Mouse (Mus musculus): ENCODE results near the gene Scn4b. TPM values are rescaled to one million over a fixed set of nuclear protein-coding genes. Genes with fewer than 3 reads are reported as not detected.

Gene Scn4b
- polyA plus RNA-seq, 1 experiment from 2014 or later = 0.13 TPM

DNA sequence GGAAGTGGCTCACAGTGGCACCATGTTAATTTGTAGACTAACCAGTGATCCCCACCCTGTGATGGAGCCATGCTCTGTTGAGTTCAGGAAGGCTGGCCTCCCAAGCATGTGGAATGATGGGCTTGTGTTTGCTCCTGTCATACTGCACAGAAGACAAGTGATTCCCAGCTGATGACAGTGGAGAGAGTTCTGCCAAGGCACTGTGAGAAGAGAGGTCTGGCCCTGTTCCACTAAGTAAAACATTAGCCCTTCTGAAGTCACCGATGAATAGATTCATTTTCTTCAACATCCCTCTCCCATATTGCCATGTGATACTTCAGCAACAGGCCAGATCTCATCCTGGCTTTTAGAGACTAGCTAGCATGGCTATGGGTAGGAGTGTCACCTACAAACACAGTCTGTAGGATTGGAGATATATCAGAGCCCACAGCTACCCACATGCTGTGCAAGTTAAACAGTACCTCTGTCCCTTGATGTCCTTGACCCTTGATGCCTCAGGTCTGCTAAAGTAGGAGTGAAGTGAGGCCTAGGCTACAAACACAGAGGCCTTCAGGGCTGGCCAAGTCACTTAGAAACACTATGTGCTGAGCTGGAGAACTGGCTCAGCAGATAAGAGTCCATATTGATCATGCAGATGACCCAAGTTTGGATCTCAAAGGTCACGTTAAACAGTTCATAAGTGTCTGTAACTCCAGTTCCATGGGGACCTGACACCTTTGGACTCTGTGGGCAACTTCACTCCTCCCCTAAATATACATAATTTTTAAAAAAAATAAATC lies 32.4 kb upstream of the Scn4b start:
- Histone ChIP-seq H3K4me1 (ENCODE audit: control insufficient read depth, insufficient read depth, low read length) (no peaks in the 10 kb centered on the region), H3K4me3 (ENCODE audit: low read length) (peak overlapping the region; percentile 10), H3K27ac (ENCODE audit: low read length) (peak overlapping the region; percentile 68), H3K27me3 (replicated peaks; ENCODE audit: control insufficient read depth, insufficient read depth, low read length) (no peaks in the 10 kb centered on the region), H3K4me2 (ENCODE audit: low read depth, low read length) (peak overlapping the region; percentile 28), H3K9me3 (ENCODE audit: control insufficient read depth, low read length) (no peaks in the 10 kb centered on the region), H3K9ac (ENCODE audit: low read depth, low read length) (no peak overlapping the region), H3K36me3 (ENCODE audit: control insufficient read depth, insufficient read depth, low read length) (no peaks in the 10 kb centered on the region)
- peak; percentile 24 for ATAC-seq
- WGBS = 74% methylated on average over 2 of the region's 2 CpGs

DNA sequence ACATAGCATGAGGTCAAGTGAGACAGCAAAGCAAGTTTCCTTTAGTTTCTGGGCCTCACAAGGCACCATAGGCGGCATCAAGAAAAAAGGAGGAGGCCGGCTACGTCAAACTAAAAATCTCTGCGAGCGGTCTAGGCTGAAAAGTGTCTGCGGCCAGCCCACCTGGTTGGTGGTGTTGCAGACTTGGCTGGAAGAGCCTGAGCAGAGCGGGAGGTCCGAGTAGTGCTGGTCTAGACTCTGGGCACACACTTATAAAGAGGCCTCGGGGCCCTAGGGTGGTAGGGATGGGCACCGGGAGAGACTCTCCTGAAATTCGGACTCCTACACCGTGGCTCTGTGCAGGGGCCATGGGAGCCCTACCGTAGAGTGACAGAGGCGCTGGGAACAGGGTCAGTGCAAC lies 22.5 kb upstream of the Scn4b start:
- Histone ChIP-seq H3K4me3 (ENCODE audit: low read length) (peak overlapping the region; percentile 45), H3K9me3 (ENCODE audit: control insufficient read depth, low read length) (no peaks in the 10 kb centered on the region), H3K27ac (ENCODE audit: low read length) (peak overlapping the region; percentile 45; the same call in 1 of the 2 replicates), H3K27me3 (replicated peaks; ENCODE audit: control insufficient read depth, insufficient read depth, low read length) (no peaks in the 10 kb centered on the region), H3K36me3 (ENCODE audit: control insufficient read depth, insufficient read depth, low read length) (no peaks in the 10 kb centered on the region), H3K4me2 (ENCODE audit: low read depth, low read length) (peak overlapping the region; percentile 65), H3K9ac (ENCODE audit: low read depth, low read length) (peak overlapping the region; percentile 63), H3K4me1 (ENCODE audit: control insufficient read depth, insufficient read depth, low read length) (peaks cover 25% of the 10 kb centered on the region)
- WGBS = 8% methylated on average over 14 of the region's 14 CpGs
- ATAC-seq = peak; percentile 36

DNA sequence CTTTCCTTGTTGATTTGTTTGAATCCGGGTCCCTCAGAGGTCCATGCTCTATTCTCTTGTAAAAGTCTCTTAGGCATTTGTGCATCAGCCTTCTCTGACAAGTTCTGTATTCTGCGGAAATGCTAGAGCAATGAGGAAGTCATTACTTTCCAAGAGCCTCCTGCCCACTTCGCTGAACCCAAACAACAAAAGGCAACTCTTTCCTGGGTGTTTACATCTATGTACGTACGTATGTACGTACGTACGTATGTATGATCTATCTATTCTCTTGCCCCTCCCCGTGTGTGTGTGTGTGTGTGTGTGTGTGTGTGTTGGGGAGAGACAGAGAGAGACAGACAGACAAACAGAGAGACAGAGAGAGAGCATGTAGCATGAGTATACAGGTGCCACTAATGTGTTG lies 21.4 kb upstream of the Scn4b start:
- no peaks in the 10 kb centered on the region for H3K9me3 ChIP-seq (ENCODE audit: control insufficient read depth, low read length)
- WGBS = 37% methylated on average over 9 of the region's 9 CpGs
- H3K36me3 ChIP-seq (ENCODE audit: control insufficient read depth, insufficient read depth, low read length) = no peaks in the 10 kb centered on the region
- H3K9ac ChIP-seq (ENCODE audit: low read depth, low read length) = no peak overlapping the region
- peaks cover 25% of the 10 kb centered on the region for H3K4me1 ChIP-seq (ENCODE audit: control insufficient read depth, insufficient read depth, low read length)
- H3K27me3 ChIP-seq (replicated peaks; ENCODE audit: control insufficient read depth, insufficient read depth, low read length) = no peaks in the 10 kb centered on the region
- ATAC-seq = peak; percentile 8; the same call in 1 of the 2 replicates
- H3K4me2 ChIP-seq (ENCODE audit: low read depth, low read length) = 0 out of 2 replicates have a peak overlapping the region, but pooled peaks have one; percentile 7
- 0 out of 2 replicates have a peak overlapping the region, but pooled peaks have one; percentile 11 for H3K27ac ChIP-seq (ENCODE audit: low read length)
- no peak overlapping the region for H3K4me3 ChIP-seq (ENCODE audit: low read length)

DNA sequence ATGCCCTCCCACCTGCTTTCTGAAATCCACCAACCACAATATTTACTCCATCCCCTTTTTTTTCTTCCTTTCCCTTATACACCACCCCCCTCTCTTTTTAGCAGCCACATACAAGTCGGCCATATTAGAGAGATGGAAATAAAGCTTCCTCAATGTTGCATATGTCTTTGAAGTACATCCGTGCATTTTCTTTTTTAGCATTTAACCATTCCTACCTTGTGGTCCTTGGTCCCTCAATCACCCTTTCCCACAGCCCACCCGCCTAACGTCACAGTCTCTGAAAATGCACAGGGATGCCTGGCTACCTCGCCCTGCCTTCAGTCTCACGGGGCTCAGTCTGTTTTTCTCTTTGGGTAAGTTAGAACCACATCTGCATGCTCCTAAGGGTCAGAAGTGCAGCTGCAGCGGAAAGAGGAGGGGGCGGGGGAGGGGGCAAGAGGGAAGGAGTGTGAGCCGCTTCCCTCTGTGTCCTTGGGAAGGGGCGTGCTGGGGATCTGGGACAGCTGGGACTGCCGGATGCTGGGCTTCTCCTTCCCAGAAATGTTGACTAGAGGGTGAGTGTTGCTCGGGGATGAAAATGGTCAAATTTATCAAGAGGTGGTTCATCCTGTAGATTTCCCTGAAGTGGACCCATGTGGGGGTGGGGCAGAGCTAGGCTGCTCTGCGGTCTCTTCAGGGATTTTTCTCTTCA lies 20.3 kb upstream of the Scn4b start, which contains the start of gene Scn2b:
Gene Scn2b (plus strand): TSS at position 42 of the 691 bp plus-strand sequence.
- Histone ChIP-seq H3K4me2 (ENCODE audit: low read depth, low read length) (peak within 1 kb of the TSS; percentile 58), H3K9me3 (ENCODE audit: control insufficient read depth, low read length) (no peaks in the 10 kb centered on the region), H3K36me3 (ENCODE audit: control insufficient read depth, insufficient read depth, low read length) (no peaks in the 10 kb centered on the region), H3K4me1 (ENCODE audit: control insufficient read depth, insufficient read depth, low read length) (peaks cover 34% of the 10 kb centered on the region), H3K4me3 (ENCODE audit: low read length) (peak within 1 kb of the TSS; percentile 55), H3K27ac (ENCODE audit: low read length) (peak within 1 kb of the TSS; percentile 52), H3K9ac (ENCODE audit: low read depth, low read length) (peak within 1 kb of the TSS; percentile 71), H3K27me3 (replicated peaks; ENCODE audit: control insufficient read depth, insufficient read depth, low read length) (no peaks in the 10 kb centered on the region)
- ATAC-seq = no peak
- WGBS = 5% methylated on average over 13 of the region's 13 CpGs

DNA sequence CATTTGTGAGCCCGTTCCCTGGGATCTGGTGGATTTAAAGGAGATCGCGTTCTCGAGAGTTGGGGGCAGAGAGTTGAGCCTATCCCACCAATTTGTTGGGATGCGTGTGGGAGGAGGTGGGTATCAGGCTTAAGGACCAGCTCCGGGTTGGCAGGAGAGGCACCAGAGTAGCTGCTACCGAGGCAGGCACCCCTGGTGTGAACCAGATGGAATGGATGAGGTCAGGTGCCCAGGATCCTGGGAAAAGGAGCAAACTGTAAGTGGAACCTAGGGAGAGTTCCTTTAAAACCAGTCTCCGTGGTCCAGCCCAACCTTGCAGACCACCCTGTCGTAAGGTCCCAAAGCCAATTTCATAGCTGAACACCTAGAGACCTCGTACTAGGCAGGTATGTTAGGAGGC lies 19.6 kb upstream of the Scn4b start:
- no peaks in the 10 kb centered on the region for H3K36me3 ChIP-seq (ENCODE audit: control insufficient read depth, insufficient read depth, low read length)
- H3K4me3 ChIP-seq (ENCODE audit: low read length) = peak overlapping the region; percentile 55
- H3K4me1 ChIP-seq (ENCODE audit: control insufficient read depth, insufficient read depth, low read length) = peaks cover 34% of the 10 kb centered on the region
- peak overlapping the region; percentile 71; the same call in 1 of the 2 replicates for H3K9ac ChIP-seq (ENCODE audit: low read depth, low read length)
- no peaks in the 10 kb centered on the region for H3K9me3 ChIP-seq (ENCODE audit: control insufficient read depth, low read length)
- no peak overlapping the region for H3K27ac ChIP-seq (ENCODE audit: low read length)
- 37% methylated on average over 10 of the region's 10 CpGs for WGBS
- peak overlapping the region; percentile 58 for H3K4me2 ChIP-seq (ENCODE audit: low read depth, low read length)
- H3K27me3 ChIP-seq (replicated peaks; ENCODE audit: control insufficient read depth, insufficient read depth, low read length) = no peaks in the 10 kb centered on the region
- no peak for ATAC-seq

DNA sequence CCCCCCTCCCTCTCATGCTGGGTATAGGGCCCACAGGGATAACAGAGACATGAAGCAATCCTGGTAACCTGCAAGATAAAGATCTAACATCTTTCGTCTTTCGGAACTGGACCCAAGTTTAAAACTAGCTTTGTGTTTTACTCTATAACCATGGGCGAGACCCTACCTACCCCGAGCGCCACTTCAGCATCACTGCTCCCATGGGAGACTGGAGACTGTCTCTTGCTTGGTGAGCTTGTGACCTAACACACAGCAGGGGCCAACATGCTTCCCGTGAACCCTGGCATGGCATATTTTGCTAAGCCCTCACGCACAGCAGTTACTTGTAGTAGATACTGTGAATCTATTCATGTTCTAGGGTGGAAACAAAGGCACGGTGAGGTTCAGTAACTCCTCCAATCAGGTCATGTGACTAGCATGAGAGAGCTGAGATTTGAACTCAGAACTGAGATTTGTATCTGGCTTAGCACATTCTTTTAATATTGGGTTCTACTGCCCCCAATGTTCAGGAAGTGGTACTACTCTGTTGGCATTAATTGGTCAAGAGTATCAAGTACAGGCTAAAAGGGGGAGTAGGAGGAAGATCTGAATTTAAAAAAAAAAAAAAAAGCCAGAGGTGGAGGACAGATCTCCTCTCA lies 18.8 kb upstream of the Scn4b start:
- no peak overlapping the region for H3K4me2 ChIP-seq (ENCODE audit: low read depth, low read length)
- no peak overlapping the region for H3K4me3 ChIP-seq (ENCODE audit: low read length)
- no peak overlapping the region for H3K27ac ChIP-seq (ENCODE audit: low read length)
- H3K9ac ChIP-seq (ENCODE audit: low read depth, low read length) = no peak overlapping the region
- no peaks in the 10 kb centered on the region for H3K27me3 ChIP-seq (replicated peaks; ENCODE audit: control insufficient read depth, insufficient read depth, low read length)
- ATAC-seq = no peak
- WGBS = 93% methylated on average over 8 of the region's 8 CpGs
- H3K4me1 ChIP-seq (ENCODE audit: control insufficient read depth, insufficient read depth, low read length) = peaks cover 34% of the 10 kb centered on the region
- no peaks in the 10 kb centered on the region for H3K9me3 ChIP-seq (ENCODE audit: control insufficient read depth, low read length)
- H3K36me3 ChIP-seq (ENCODE audit: control insufficient read depth, insufficient read depth, low read length) = no peaks in the 10 kb centered on the region

DNA sequence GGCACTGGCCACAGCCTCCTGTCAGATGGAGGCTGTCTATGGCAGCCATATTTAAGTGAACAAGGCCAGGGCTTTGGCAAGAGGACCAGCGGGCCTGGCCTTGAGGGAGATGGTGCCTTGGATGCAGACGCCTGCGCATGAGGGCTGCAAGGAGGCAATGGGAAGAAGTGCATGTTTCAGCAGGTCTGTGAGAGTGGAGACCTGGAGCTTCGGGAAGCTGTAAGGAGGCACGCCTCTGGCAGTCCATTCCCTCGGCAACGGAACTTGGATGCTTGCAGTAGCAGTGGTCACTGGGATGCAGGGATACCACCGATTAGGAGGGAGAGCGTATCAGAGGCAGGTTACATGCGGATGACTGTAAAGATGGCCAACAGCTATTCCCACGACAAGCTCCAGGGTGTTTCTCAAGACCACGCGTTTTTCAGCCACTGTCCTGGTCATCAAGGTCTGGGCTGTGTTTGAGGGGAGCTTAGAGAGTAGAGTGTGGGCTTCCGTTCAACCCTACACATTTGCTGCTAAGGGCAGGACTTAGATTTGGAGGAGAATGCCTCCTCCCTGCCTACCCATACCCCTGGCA lies 18.2 kb upstream of the Scn4b start:
- H3K27ac ChIP-seq (ENCODE audit: low read length) = no peak overlapping the region; the same call in 1 of the 2 replicates
- no peak overlapping the region for H3K9ac ChIP-seq (ENCODE audit: low read depth, low read length)
- no peaks in the 10 kb centered on the region for H3K9me3 ChIP-seq (ENCODE audit: control insufficient read depth, low read length)
- 90% methylated on average over 14 of the region's 14 CpGs for WGBS
- ATAC-seq = no peak
- H3K27me3 ChIP-seq (replicated peaks; ENCODE audit: control insufficient read depth, insufficient read depth, low read length) = no peaks in the 10 kb centered on the region
- no peak overlapping the region for H3K4me2 ChIP-seq (ENCODE audit: low read depth, low read length)
- H3K36me3 ChIP-seq (ENCODE audit: control insufficient read depth, insufficient read depth, low read length) = no peaks in the 10 kb centered on the region
- peaks cover 34% of the 10 kb centered on the region for H3K4me1 ChIP-seq (ENCODE audit: control insufficient read depth, insufficient read depth, low read length)
- no peak overlapping the region for H3K4me3 ChIP-seq (ENCODE audit: low read length)

DNA sequence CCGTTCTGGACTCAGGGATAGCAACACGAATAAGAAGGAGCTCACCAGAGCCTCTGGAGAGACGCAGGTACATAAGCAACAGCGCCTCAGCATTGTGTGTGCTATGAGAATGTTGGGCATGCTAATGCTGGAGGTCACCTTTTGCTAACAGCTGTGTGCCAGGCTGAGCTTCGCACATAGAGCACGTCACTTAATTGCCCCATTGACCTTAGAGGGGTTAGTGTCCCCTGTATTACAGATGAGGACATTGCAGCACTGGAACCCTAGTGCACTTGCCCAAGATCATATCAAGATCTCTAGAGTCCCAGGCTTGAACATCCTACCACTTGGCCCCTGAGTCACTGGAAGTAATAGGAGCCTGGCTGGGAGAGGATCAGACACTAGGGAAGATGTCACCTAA lies 17.6 kb upstream of the Scn4b start:
- H3K9ac ChIP-seq (ENCODE audit: low read depth, low read length) = no peak overlapping the region
- no peaks in the 10 kb centered on the region for H3K27me3 ChIP-seq (replicated peaks; ENCODE audit: control insufficient read depth, insufficient read depth, low read length)
- H3K36me3 ChIP-seq (ENCODE audit: control insufficient read depth, insufficient read depth, low read length) = no peaks in the 10 kb centered on the region
- no peak overlapping the region; the same call in 1 of the 2 replicates for H3K27ac ChIP-seq (ENCODE audit: low read length)
- peaks cover 34% of the 10 kb centered on the region for H3K4me1 ChIP-seq (ENCODE audit: control insufficient read depth, insufficient read depth, low read length)
- H3K9me3 ChIP-seq (ENCODE audit: control insufficient read depth, low read length) = no peaks in the 10 kb centered on the region
- no peak for ATAC-seq
- H3K4me2 ChIP-seq (ENCODE audit: low read depth, low read length) = no peak overlapping the region
- WGBS = 82% methylated on average over 6 of the region's 6 CpGs
- no peak overlapping the region for H3K4me3 ChIP-seq (ENCODE audit: low read length)

DNA sequence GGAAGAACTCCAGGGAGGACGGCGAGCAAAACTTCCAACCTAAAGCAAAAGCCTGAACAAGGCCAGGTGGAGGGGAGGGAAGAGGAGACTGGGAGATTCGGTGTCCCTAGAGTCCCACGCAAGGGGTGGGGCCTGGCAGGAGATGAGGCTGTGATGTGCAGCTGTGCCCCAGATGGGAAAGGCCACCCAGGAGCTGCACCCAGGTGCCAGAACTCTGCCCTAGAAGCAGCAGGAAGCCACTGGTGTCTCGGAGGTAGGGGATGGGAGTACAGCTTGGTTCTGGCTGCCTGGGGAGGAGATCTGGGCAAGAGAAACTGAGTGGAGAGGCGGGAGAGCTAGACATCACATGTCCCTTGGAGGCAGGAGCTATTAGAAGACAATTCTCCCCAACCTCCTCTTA lies 17.2 kb upstream of the Scn4b start:
- Histone ChIP-seq H3K9ac (ENCODE audit: low read depth, low read length) (no peak overlapping the region), H3K4me3 (ENCODE audit: low read length) (no peak overlapping the region), H3K4me2 (ENCODE audit: low read depth, low read length) (no peak overlapping the region), H3K4me1 (ENCODE audit: control insufficient read depth, insufficient read depth, low read length) (peaks cover 29% of the 10 kb centered on the region), H3K36me3 (ENCODE audit: control insufficient read depth, insufficient read depth, low read length) (no peaks in the 10 kb centered on the region), H3K9me3 (ENCODE audit: control insufficient read depth, low read length) (no peaks in the 10 kb centered on the region), H3K27me3 (replicated peaks; ENCODE audit: control insufficient read depth, insufficient read depth, low read length) (no peaks in the 10 kb centered on the region), H3K27ac (ENCODE audit: low read length) (no peak overlapping the region)
- no peak for ATAC-seq
- WGBS = 68% methylated on average over 6 of the region's 6 CpGs
